Mouse (Mus musculus): Measurements from ENCODE around the gene Urah.

GRCm38 (mm10) chr7:140835758-140836087 lies 905 bp downstream of the Urah start:
- TF ChIP-seq CTCF (IDR thresholded peaks at IDR 0.05; ENCODE audit: control insufficient read depth, insufficient read depth, insufficient replicate concordance, low read depth, low read length) (no peak), POLR2A (IDR thresholded peaks at IDR 0.05; ENCODE audit: control insufficient read depth, low read depth, low read length) (no peak)
